Comparison of ENCODE assay signal across 8 mouse cellular contexts in the genomic region with DNA sequence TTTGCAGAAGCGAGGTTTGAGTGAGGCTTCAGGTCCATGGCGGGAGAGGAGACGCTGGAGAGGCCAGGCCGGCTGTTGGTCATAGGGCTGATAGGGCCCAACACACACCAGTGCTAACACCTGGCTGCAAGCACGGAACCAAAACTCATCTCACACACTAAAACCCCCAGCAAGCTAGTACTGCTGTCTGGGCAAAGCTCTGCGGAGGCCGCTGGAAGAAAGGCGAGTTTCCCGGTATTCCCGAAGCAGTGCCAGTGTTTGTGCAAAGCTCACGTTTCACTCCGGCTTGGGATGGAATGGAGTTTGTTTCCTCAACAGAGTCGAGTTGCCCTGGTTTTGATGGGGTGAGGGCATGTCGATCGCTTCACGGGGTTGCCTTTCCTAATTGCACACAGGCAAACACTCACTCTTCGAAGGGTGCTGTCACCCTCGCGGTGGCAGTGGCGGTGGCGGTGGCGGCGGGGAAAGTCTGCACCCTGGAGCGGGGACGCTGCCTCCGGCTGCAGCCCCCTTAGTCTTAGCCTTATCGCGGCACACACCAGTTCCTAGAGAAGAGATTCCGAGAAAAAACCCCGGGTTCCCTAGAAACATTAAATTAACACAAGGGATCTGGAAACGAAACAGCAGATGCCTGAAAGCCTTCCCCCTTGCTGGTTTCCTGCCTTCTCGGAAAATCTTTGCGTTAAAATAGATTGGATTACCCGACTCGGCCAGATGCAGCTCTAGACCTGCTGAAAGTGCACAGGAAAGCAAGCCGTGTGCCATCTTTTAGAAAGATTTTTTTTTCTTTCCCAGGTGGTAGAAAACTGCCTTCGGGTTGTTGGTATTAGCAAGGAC. TPM values are rescaled to one million over a fixed set of nuclear protein-coding genes. Genes with fewer than 3 reads are reported as not detected.
DNase-seq lines count a peak whose midpoint lies in the region; ATAC-seq lines count a peak whose summit lies in the region.

No protein-coding gene starts in this region.

- peak overlapping the region; percentile 69 for H3K9ac ChIP-seq in hindbrain, embryonic 13.5 days
- peak overlapping the region; percentile 73 for H3K9ac ChIP-seq in limb, embryonic 13.5 days
- H3K9ac ChIP-seq in midbrain, embryonic 12.5 days (replicated peaks) = peak overlapping the region; percentile 54

- WGBS in hindbrain, embryonic 13.5 days = 6% methylated on average over 37 of the region's 37 CpGs
- WGBS in limb, embryonic 13.5 days = 3% methylated on average over 37 of the region's 37 CpGs
- 3% methylated on average over 37 of the region's 37 CpGs for WGBS in midbrain, embryonic 12.5 days

- peaks cover 15% of the 10 kb centered on the region for H3K4me1 ChIP-seq in brown adipose tissue, adult 24 weeks (ENCODE audit: control insufficient read depth, insufficient read depth, insufficient read length, low read length)
- H3K4me1 ChIP-seq in hindbrain, embryonic 13.5 days (replicated peaks) = peaks cover 25% of the 10 kb centered on the region
- H3K4me1 ChIP-seq in limb, embryonic 13.5 days = peaks cover 41% of the 10 kb centered on the region
- peaks cover 34% of the 10 kb centered on the region for H3K4me1 ChIP-seq in midbrain, embryonic 12.5 days

- H3K27me3 ChIP-seq in hindbrain, embryonic 13.5 days = peaks cover 44% of the 10 kb centered on the region
- peaks cover 11% of the 10 kb centered on the region for H3K27me3 ChIP-seq in limb, embryonic 13.5 days
- peaks cover 36% of the 10 kb centered on the region for H3K27me3 ChIP-seq in midbrain, embryonic 12.5 days
- H3K27me3 ChIP-seq in splenic B cell, adult 2 months (ENCODE audit: control insufficient read depth, insufficient read depth, low read length, poor library complexity, severe bottlenecking) = no peaks in the 10 kb centered on the region

- peak overlapping the region; percentile 28 for H3K27ac ChIP-seq in brown adipose tissue, adult 24 weeks (replicated peaks; ENCODE audit: low read depth, low read length)
- no peak overlapping the region for H3K27ac ChIP-seq in hindbrain, embryonic 13.5 days
- peak overlapping the region; percentile 84 for H3K27ac ChIP-seq in limb, embryonic 13.5 days
- H3K27ac ChIP-seq in midbrain, embryonic 12.5 days (replicated peaks) = no peak overlapping the region

- peak; percentile 16 for DNase-seq in cerebellum, adult 8-10 months
- DNase-seq in cerebellum, adult 11 months = no peak
- peak; percentile 29 to 30 for DNase-seq in frontal cortex, postnatal 25 days (ENCODE audit: low spot score in 2 of 2)
- DNase-seq in splenic B cell, adult 2 months (ENCODE audit: low read depth, low spot score) = peak; percentile 34

- peak overlapping the region; percentile 62 for H3K4me3 ChIP-seq in brown adipose tissue, adult 24 weeks (ENCODE audit: insufficient read depth, low read depth, low read length)
- H3K4me3 ChIP-seq in hindbrain, embryonic 13.5 days = peak overlapping the region; percentile 42
- H3K4me3 ChIP-seq in limb, embryonic 13.5 days = peak overlapping the region; percentile 48
- peak overlapping the region; percentile 41 for H3K4me3 ChIP-seq in midbrain, embryonic 12.5 days

- ATAC-seq in hindbrain, embryonic 13.5 days (ENCODE audit: low FRiP score) = no peak
- ATAC-seq in limb, embryonic 13.5 days (ENCODE audit: low FRiP score, low read depth) = peak; percentile 62
- peak; percentile 44; the same call in 1 of the 2 replicates for ATAC-seq in midbrain, embryonic 12.5 days (ENCODE audit: low FRiP score, low read depth)

- no peaks in the 10 kb centered on the region for H3K36me3 ChIP-seq in hindbrain, embryonic 13.5 days
- H3K36me3 ChIP-seq in limb, embryonic 13.5 days = no peaks in the 10 kb centered on the region
- H3K36me3 ChIP-seq in midbrain, embryonic 12.5 days = no peaks in the 10 kb centered on the region
- H3K36me3 ChIP-seq in splenic B cell, adult 2 months (ENCODE audit: control insufficient read depth, insufficient read depth, low read length, poor library complexity, severe bottlenecking) = no peaks in the 10 kb centered on the region

- peak overlapping the region; percentile 72 for H3K4me2 ChIP-seq in hindbrain, embryonic 13.5 days
- peak overlapping the region; percentile 83 for H3K4me2 ChIP-seq in limb, embryonic 13.5 days (replicated peaks)
- H3K4me2 ChIP-seq in midbrain, embryonic 12.5 days (replicated peaks) = peak overlapping the region; percentile 63

- H3K9me3 ChIP-seq in hindbrain, embryonic 13.5 days = no peaks in the 10 kb centered on the region
- H3K9me3 ChIP-seq in limb, embryonic 13.5 days = no peaks in the 10 kb centered on the region
- H3K9me3 ChIP-seq in midbrain, embryonic 12.5 days = no peaks in the 10 kb centered on the region

RNA-seq across cellular contexts. Expression of a gene that starts 59.2 kb away (rescaled TPM):
- 6.2 and 6.5 TPM in 2 replicates for polyA plus RNA-seq in brown adipose tissue, adult 24 weeks (2012; ENCODE audit: insufficient read depth, insufficient read length, missing spikeins)
- polyA plus RNA-seq in hindbrain, embryonic 13.5 days (2015; fragmentation: Nextera tagmentation; extraction: Ambion mirVana) = 10.3 and 11.7 TPM in 2 replicates
- 9.7 and 11.4 TPM in 2 replicates for polyA plus RNA-seq in limb, embryonic 13.5 days (2015; fragmentation: Nextera tagmentation; extraction: Ambion mirVana)
- 12.0 and 14.4 TPM in 2 replicates for polyA plus RNA-seq in midbrain, embryonic 12.5 days (2016; fragmentation: Nextera tagmentation; extraction: Ambion mirVana)

Comparison
In these comparisons a context has a peak if more than half of its experiments do, and no peak if none do; other contexts are left out.
1. H3K27ac ChIP-seq: peak in brown adipose tissue, adult 24 weeks (single experiment) and limb, embryonic 13.5 days (single experiment); none in hindbrain, embryonic 13.5 days (single experiment) and midbrain, embryonic 12.5 days (single experiment).
2. Peak in every context shown above with its lines, with median percentiles within 50 percentile points of each other: H3K4me3 ChIP-seq, H3K4me2 ChIP-seq and H3K9ac ChIP-seq.